Mouse (Mus musculus): ENCODE results near the gene Mtf2.
"Not testable (repeated sequence)": the region's sequence is repeated elsewhere in the genome, so short reads cannot be mapped to it uniquely, and the experiment has no call there.

Gene Mtf2

GRCm38 (mm10) chr5:108065465-108066411 lies at the start of gene Mtf2:
TSS of gene Mtf2 (plus strand) at chr5:108065674.
- peak; percentile 98 for DNase-seq (ENCODE audit: low spot score)

- no peak for DNase-seq (ENCODE audit: low spot score)
Measured at GRCm38 (mm10) chr5:108017232-108017631, 48.2 kb upstream of the Mtf2 start.

DNA sequence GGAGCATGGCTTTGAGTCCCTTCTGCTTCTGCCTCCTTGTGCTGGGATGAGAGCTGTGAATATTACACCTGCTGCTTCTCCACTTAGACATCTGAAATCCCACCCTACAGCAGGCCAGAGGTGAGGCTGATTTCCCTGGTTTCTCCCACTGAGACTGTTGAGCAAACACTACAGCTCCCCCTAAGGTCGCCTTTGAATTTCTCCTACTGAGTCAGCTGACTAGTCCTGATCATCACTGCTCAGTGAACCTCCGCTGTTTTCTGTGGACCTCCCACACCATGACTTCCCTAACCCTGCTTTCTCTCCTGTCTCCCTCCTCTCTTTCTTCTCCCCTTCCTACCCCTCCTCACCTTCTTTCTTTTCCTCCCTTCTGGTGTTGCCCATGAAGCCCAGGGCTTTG lies 46.1 kb upstream of the Mtf2 start:
- no peak for DNase-seq (ENCODE audit: low spot score)

DNA sequence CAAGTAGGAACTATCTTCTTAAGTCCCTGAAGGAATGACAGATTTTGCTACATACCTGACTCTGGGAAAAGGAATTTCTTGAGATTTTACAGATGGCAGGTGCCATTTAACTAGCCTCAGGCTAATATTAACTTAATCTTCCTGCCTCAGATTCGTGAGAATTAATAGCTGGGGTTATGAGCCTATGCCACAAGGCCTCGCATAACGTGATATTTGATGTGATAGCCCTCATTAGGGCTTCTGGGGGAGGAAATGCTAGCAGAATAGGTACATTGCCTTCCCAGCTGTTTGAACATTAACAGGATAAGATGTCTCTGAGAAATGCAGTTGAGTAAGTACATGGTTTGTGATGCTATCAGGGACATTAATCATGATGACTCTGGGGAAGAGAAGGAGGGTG lies 44.1 kb upstream of the Mtf2 start:
- DNase-seq (ENCODE audit: low spot score): no peak

- no peak for DNase-seq (ENCODE audit: low spot score)
Measured at GRCm38 (mm10) chr5:108028230-108028629, 37.2 kb upstream of the Mtf2 start.

- not testable (repeated sequence) for DNase-seq (ENCODE audit: low spot score)
Measured at GRCm38 (mm10) chr5:108028797-108029536, 36.5 kb upstream of the Mtf2 start.

DNA sequence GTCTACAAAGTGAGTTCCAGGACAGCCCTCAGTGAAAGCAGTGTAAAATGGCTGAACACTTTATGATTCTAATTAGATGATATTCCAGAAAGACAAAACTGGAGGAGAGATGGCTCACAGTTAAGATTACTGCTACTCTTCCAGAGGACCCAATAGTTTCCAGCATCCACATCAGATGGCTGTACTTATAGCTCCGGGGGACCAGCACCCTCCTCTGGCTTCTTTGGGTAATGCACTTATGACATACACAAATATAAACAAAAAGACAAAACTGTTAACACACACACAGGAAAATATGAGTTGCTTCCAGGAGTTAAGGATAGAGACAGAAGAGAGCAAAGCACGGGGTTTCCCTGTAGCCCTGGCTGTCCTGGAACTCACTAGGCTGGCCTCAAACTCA lies 35.5 kb upstream of the Mtf2 start:
- DNase-seq (ENCODE audit: low spot score): no peak

DNA sequence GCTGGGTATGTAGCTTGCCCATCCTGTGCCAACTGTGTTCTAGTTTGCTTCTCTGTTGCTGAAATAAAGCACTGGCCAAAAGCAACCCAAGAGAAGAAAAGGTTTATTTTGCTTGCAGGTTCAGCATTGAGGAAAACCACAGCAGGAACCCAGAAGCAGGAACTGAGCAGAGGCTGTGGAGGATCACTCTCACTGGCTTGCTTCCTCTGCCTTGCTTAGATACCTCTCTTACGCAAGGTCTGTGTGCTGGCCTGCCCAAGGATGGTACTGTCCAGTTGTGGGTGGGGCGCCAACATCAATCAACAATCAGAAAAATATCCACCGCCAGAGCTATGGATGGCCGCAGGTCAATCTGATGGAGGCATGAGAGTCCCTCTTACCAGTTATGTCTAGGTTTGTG lies 34.2 kb upstream of the Mtf2 start:
- DNase-seq (ENCODE audit: low spot score): no peak

- peak; percentile 63 for DNase-seq (ENCODE audit: low spot score)
Measured at GRCm38 (mm10) chr5:108034194-108034593, 31.3 kb upstream of the Mtf2 start.

- DNase-seq (ENCODE audit: low spot score): no peak
Measured at GRCm38 (mm10) chr5:108035523-108035922, 30.0 kb upstream of the Mtf2 start.

DNA sequence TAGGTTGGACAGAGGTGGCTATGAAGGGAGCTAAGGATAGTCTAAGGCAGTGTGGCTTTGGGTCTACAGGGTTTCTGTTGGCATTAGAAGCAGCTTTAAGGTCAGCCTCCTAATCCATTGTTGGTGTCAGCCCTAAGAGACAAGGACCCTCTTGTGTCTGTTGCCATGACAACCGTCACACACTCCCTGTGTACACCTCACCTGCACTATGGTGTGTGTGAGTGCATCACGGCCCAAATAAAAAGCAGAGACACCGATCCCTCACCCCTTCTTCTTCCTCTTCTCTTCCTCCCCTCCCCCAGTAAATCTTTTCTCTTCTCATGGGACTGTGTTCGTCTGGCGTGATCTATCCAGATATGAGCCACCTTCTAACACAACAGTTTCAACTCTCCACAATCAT lies 23.4 kb upstream of the Mtf2 start:
- no peak for DNase-seq (ENCODE audit: low spot score)

- DNase-seq (ENCODE audit: low spot score): no peak
Measured at GRCm38 (mm10) chr5:108043908-108044307, 21.6 kb upstream of the Mtf2 start.

- DNase-seq (ENCODE audit: low spot score): no peak
Measured at GRCm38 (mm10) chr5:108049711-108050268, 15.7 kb upstream of the Mtf2 start.

- no peak for DNase-seq (ENCODE audit: low spot score)
Measured at GRCm38 (mm10) chr5:108051026-108051425, 14.4 kb upstream of the Mtf2 start.

GRCm38 (mm10) chr5:108051727-108052126 lies 13.7 kb upstream of the Mtf2 start:
- not testable (repeated sequence) for DNase-seq (ENCODE audit: low spot score)

- DNase-seq (ENCODE audit: low spot score): no peak
Measured at GRCm38 (mm10) chr5:108052200-108052599, 13.3 kb upstream of the Mtf2 start.

DNA sequence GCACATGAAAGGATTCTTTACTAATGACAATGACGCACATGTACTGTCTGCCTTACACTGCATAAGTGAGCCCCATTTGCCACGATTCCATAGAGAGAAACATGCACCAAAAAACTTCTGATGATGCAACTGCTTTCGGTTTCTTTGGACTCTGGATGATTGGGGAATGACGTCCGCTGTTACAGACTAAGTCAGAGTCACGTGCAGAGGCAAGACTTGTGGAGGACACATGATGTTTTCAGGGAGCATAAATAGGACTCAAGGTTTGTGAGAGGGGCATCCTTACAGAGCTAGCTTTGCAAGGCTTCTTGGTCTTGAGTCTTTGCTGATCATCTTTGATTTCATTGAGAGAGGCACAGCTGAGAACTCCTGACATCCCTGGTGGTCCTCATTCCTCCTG lies 11.9 kb upstream of the Mtf2 start:
- DNase-seq (ENCODE audit: low spot score): no peak

DNA sequence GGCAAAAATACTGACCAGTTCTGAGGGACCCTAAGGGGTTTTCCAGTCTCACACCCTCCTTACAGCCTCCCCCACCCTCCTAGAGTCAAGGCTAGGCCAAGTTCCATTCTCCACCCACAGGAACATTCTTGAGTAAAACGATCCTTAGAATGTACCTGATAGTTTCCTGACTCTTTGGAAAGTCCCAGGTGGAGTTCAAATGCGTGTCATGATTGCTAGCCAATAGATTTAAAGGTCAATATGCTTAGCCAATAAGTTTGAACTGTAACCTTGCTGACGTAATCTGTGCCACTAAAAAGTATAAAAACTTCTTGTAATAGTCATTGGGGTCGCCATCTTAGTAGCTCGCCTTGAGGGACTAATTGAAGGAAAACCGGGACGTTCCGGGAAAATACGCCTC lies 5.1 kb upstream of the Mtf2 start:
- no peak for DNase-seq (ENCODE audit: low spot score)

DNA sequence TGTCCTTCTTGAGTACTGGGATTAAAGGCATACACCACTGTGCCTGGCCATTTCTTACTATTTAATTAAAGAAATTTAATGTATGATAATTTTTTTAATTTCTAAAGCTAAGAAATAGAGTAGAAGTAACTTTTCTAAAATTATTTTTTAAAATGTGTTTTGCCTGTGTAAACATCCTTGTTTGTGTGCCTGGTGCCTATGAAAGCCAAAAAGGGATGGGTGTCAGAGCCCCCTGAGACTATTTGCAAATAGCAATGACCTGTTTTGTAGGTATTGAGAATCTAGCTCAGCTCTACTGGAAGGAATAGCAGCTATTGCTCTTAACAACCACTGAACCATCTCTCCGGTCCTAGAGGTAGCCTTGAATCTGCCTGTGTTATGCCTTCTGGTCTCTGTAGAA lies 6.8 kb downstream of the Mtf2 start:
- no peak for DNase-seq (ENCODE audit: low spot score)

GRCm38 (mm10) chr5:108076241-108076640 lies 10.8 kb downstream of the Mtf2 start:
- DNase-seq (ENCODE audit: low spot score): no peak

GRCm38 (mm10) chr5:108076833-108077540 lies 11.5 kb downstream of the Mtf2 start:
- no peak for DNase-seq (ENCODE audit: low spot score)

DNA sequence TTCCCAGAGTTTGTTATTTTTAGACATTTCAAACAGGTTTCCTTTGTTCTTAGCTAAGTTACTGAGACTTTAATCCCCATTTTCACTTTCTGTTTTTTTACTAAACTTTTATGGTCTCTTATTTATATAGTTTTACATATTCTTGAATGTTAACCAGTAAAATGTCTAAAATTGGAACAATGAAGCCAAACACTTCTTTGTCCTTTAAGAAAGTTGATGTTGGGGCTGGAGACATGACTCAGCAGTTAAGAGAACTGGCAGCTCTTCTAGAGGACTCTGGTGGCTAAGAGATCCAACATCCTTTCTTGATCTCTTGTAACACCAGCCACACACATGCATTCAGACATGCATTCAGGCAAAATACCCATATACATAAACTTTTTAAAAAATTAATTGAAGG lies 14.1 kb downstream of the Mtf2 start:
- DNase-seq (ENCODE audit: low spot score): no peak

All from embryo, embryonic 10 days (tissue).